Comparison of ENCODE assay signal across 14 mouse cellular contexts in genomic region chr2:71683375-71683774, GRCm38 (mm10).
A peak's percentile ranks its signal among the peaks of the same experiment; 100 is the strongest.
DNase-seq lines count a peak whose midpoint lies in the region; ATAC-seq and TF ChIP-seq lines count a peak whose summit lies in the region.
"Had no signal": no experiment of that assay in that cellular context is flagged by ENCODE, and none has a peak within 500 bp of the region (broad histone marks: within the 10 kb centered on the region; RNA-seq: fewer than 3 reads in every experiment).

No protein-coding gene starts in this region.

- no peaks in the 10 kb centered on the region for H3K36me3 ChIP-seq in hindbrain, embryonic 16.5 days (ENCODE audit: control insufficient read depth, insufficient read depth, low read length)
- H3K36me3 ChIP-seq in hindbrain, embryonic 12.5 days = no peaks in the 10 kb centered on the region
- no peaks in the 10 kb centered on the region for H3K36me3 ChIP-seq in embryonic facial prominence, embryonic 13.5 days
- no peaks in the 10 kb centered on the region for H3K36me3 ChIP-seq in forebrain, postnatal 0 days (ENCODE audit: insufficient read depth)
- H3K36me3 ChIP-seq: embryonic facial prominence, embryonic 12.5 days; limb, embryonic 15.5 days; neural tube, embryonic 12.5 days had no signal

- 65% methylated on average over 4 of the region's 4 CpGs for WGBS in hindbrain, embryonic 16.5 days
- 82% methylated on average over 4 of the region's 4 CpGs for WGBS in hindbrain, embryonic 12.5 days
- 66% methylated on average over 4 of the region's 4 CpGs for WGBS in embryonic facial prominence, embryonic 13.5 days
- 23% methylated on average over 4 of the region's 4 CpGs for WGBS in forebrain, postnatal 0 days

- H3K9me3 ChIP-seq in hindbrain, embryonic 16.5 days (ENCODE audit: control insufficient read depth, low read length) = no peaks in the 10 kb centered on the region
- H3K9me3 ChIP-seq in hindbrain, embryonic 12.5 days (replicated peaks) = no peaks in the 10 kb centered on the region
- no peaks in the 10 kb centered on the region; the same call in 1 of the 2 replicates for H3K9me3 ChIP-seq in embryonic facial prominence, embryonic 13.5 days
- no peaks in the 10 kb centered on the region for H3K9me3 ChIP-seq in forebrain, postnatal 0 days (ENCODE audit: low read length)
- H3K9me3 ChIP-seq: limb, embryonic 15.5 days; neural tube, embryonic 12.5 days had no signal

- ATAC-seq in hindbrain, embryonic 16.5 days = peak; percentile 67; the same call in 1 of the 2 replicates
- ATAC-seq in hindbrain, embryonic 12.5 days (ENCODE audit: low FRiP score) = no peak
- ATAC-seq in embryonic facial prominence, embryonic 13.5 days (ENCODE audit: insufficient number of reproducible peaks, insufficient read depth, low FRiP score, low TSS enrichment, low read depth) = 0 out of 2 replicates have a peak, but pooled peaks have one; percentile 59
- peak; percentile 50; the same call in 1 of the 2 replicates for ATAC-seq in forebrain, postnatal 0 days
- ATAC-seq in inflammation-experienced regulatory T-cells, adult 6 months = no peak

- peak; percentile 53 for DNase-seq in Muller cell, postnatal 12 days (ENCODE audit: inconsistent ontology term)
- peak; percentile 27 for DNase-seq in forebrain, postnatal 0 days
- DNase-seq in urinary bladder, postnatal 25 days (ENCODE audit: low spot score) = no peak
- DNase-seq: cerebellum, adult 11 months; gastrocnemius, postnatal 14 days; kidney, postnatal 4 days; lung, postnatal 10 days had no signal

- no peaks in the 10 kb centered on the region for H3K27me3 ChIP-seq in hindbrain, embryonic 16.5 days (replicated peaks; ENCODE audit: control insufficient read depth, insufficient read depth, low read length)
- no peaks in the 10 kb centered on the region for H3K27me3 ChIP-seq in hindbrain, embryonic 12.5 days
- H3K27me3 ChIP-seq in embryonic facial prominence, embryonic 13.5 days = no peaks in the 10 kb centered on the region
- no peaks in the 10 kb centered on the region for H3K27me3 ChIP-seq in forebrain, postnatal 0 days (ENCODE audit: insufficient read depth, low read length)
- H3K27me3 ChIP-seq: embryonic facial prominence, embryonic 12.5 days; limb, embryonic 15.5 days; neural tube, embryonic 12.5 days had no signal

- no peak overlapping the region for H3K4me2 ChIP-seq in hindbrain, embryonic 16.5 days (ENCODE audit: low read length)
- no peak overlapping the region for H3K4me2 ChIP-seq in hindbrain, embryonic 12.5 days (replicated peaks)
- H3K4me2 ChIP-seq in embryonic facial prominence, embryonic 13.5 days = no peak overlapping the region
- no peak overlapping the region for H3K4me2 ChIP-seq in forebrain, postnatal 0 days (ENCODE audit: low read depth)
- H3K4me2 ChIP-seq: embryonic facial prominence, embryonic 12.5 days; limb, embryonic 15.5 days; neural tube, embryonic 12.5 days had no signal

- no peaks in the 10 kb centered on the region for H3K4me1 ChIP-seq in hindbrain, embryonic 16.5 days (ENCODE audit: control insufficient read depth, insufficient read depth, low read depth, low read length)
- H3K4me1 ChIP-seq in hindbrain, embryonic 12.5 days = no peaks in the 10 kb centered on the region; the same call in 1 of the 2 replicates
- H3K4me1 ChIP-seq in embryonic facial prominence, embryonic 13.5 days = peaks cover 11% of the 10 kb centered on the region
- H3K4me1 ChIP-seq in forebrain, postnatal 0 days (ENCODE audit: insufficient read depth) = no peaks in the 10 kb centered on the region
- H3K4me1 ChIP-seq: embryonic facial prominence, embryonic 12.5 days; neural tube, embryonic 12.5 days had no signal

- H3K4me3 ChIP-seq in hindbrain, embryonic 16.5 days (ENCODE audit: low read length) = no peak overlapping the region
- no peak overlapping the region for H3K4me3 ChIP-seq in hindbrain, embryonic 12.5 days
- H3K4me3 ChIP-seq in embryonic facial prominence, embryonic 13.5 days = no peak overlapping the region
- H3K4me3 ChIP-seq in forebrain, postnatal 0 days (ENCODE audit: low read depth, low read length) = no peak overlapping the region
- H3K4me3 ChIP-seq: embryonic facial prominence, embryonic 12.5 days; limb, embryonic 15.5 days; neural tube, embryonic 12.5 days had no signal

- no peak for TF ChIP-seq CTCF in forebrain, postnatal 0 days (IDR thresholded peaks at IDR 0.05; ENCODE audit: low read depth)

- no peak overlapping the region for H3K27ac ChIP-seq in hindbrain, embryonic 16.5 days (ENCODE audit: low read depth, low read length)
- no peak overlapping the region for H3K27ac ChIP-seq in hindbrain, embryonic 12.5 days
- no peak overlapping the region for H3K27ac ChIP-seq in embryonic facial prominence, embryonic 13.5 days
- no peak overlapping the region for H3K27ac ChIP-seq in forebrain, postnatal 0 days (ENCODE audit: low read depth, low read length)
- H3K27ac ChIP-seq: embryonic facial prominence, embryonic 12.5 days; limb, embryonic 15.5 days; neural tube, embryonic 12.5 days had no signal

- no peak overlapping the region for H3K9ac ChIP-seq in hindbrain, embryonic 16.5 days (ENCODE audit: low read depth, low read length)
- H3K9ac ChIP-seq in hindbrain, embryonic 12.5 days = no peak overlapping the region
- no peak overlapping the region for H3K9ac ChIP-seq in embryonic facial prominence, embryonic 13.5 days
- H3K9ac ChIP-seq in forebrain, postnatal 0 days = no peak overlapping the region
- H3K9ac ChIP-seq: embryonic facial prominence, embryonic 12.5 days; limb, embryonic 15.5 days; neural tube, embryonic 12.5 days had no signal

Comparison
In these comparisons a context has a peak if more than half of its experiments do, and no peak if none do; other contexts are left out.
1. ATAC-seq: peak in hindbrain, embryonic 16.5 days (single experiment), embryonic facial prominence, embryonic 13.5 days (single experiment) and forebrain, postnatal 0 days (single experiment); none in hindbrain, embryonic 12.5 days (single experiment) and inflammation-experienced regulatory T-cells, adult 6 months (single experiment).